Mouse (Mus musculus) olfactory bulb, adult 2 months (tissue): ENCODE measurements around the gene Lonp2.

Experiments
- CTCF ChIP-seq: fragments of 200-500 bp; IDR thresholded peaks from 2 replicates; pipeline ENCODE4 v1.5.1; 2012; ENCODE audit warnings: low read depth, mild to moderate bottlenecking, low read length, moderate library complexity; ENCODE audit not compliant: insufficient read depth
- POLR2A ChIP-seq: fragments of 200-500 bp; IDR thresholded peaks from 2 replicates; pipeline ENCODE4 v1.6.1; 2012; ENCODE audit warnings: mild to moderate bottlenecking, low read depth, low read length, moderate library complexity; ENCODE audit not compliant: insufficient read depth

DNA sequence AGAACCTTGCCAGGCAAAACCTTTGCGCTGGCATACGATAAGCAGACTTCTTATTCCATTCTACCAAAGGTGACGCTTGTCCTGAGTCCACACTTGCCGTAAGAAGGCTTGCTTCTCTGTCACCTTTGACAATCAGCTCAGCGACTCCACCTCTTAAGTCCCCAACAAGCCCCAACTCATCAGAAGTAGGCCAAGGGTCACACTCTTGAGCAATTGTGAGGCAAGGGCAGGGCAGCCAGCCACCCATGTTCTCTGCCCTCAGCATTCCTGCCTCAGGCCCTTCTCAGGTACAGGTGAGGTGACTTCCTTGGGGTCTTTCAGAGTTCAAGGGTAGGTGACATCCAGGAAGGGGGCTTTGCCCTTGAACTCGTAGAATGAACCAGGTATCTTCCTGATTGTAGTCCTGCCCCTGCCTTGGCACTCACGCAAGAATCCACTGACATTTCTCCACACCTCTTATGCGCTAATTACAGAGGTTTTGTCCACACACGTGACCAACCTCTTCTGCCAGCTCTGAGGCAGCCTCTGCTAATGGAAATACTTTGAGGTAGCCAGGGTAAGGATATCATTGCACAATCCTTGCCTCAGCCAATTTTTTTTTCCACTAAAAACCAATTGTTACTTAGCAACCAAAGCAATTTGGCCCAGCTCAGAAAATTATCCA is 142.8 kb downstream of the Lonp2 start:
- TF ChIP-seq CTCF (no peak), POLR2A (no peak)
